Mouse (Mus musculus): ENCODE data around the gene Dnajc11.

The Dnajc11 gene

GRCm38 (mm10) chr4:151986650-151987049, 53.2 kb downstream of the Dnajc11 start:
- DNase-seq, result no peak

- DNase-seq, result no peak
Observed at GRCm38 (mm10) chr4:151988014-151988341, 54.5 kb downstream of the Dnajc11 start.

DNA sequence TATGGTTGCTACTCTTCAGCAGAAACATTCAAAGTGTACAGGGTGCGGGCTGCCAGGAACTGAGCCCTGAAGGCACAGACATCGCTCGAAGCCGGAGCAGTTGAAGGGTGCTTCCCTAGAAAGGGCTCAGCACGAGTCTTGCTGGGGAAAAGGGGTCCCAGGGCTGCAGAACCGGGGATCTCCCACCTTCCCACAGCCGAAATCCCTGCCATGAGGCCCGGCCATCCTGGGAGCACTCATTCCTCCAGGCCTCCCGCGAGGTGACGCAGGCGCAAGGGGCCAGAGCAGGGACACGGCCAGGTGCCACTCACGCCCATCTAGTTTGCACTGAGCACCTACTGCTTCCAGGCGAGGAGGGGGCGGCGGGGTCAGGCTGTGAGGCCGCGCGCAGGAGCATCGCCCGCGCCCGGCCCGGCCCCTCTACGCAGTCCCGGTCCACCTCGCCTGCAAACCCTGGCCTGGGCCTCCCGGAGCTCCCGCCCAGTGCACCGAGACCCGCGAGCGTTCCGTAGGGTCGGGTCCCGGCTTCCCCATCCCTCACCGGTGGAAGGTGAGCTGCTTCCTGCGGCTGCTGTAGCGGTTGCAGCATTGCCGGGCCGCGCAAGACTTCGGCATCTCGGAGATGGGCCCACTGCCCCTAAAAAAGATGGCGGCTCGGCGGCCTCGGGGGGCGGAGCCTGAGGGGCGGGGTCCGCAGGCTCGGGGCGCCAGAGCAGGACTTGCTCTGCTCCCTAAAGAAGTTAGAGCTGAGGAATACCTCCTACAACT, 55.0 kb downstream of the Dnajc11 start, which contains the start of gene Thap3:
TSS of gene Thap3 (minus strand) at position 656 of the 768 bp plus-strand sequence.
- peak; percentile 84 to 86 for DNase-seq

DNA sequence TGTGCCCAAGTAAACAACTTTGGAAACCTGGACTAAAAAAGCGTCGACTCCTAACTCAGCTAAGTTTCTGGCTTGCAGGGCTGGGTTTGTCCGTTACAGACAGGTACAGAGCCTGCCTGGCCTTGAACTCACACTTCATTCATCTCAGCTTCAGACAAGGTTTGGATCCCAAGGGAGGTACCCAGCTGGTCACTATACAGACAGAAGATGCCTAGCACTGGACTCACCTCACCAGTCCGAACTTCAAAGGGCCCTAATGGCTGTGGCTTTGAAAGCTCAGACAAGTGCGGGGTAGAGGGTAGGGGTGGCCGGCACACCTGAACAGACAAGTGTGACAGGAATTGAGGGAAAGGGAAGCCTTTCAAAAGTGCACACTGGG, 55.6 kb downstream of the Dnajc11 start:
- no peak for DNase-seq

GRCm38 (mm10) chr4:151992091-151992490, 58.6 kb downstream of the Dnajc11 start:
- DNase-seq, result no peak

DNA sequence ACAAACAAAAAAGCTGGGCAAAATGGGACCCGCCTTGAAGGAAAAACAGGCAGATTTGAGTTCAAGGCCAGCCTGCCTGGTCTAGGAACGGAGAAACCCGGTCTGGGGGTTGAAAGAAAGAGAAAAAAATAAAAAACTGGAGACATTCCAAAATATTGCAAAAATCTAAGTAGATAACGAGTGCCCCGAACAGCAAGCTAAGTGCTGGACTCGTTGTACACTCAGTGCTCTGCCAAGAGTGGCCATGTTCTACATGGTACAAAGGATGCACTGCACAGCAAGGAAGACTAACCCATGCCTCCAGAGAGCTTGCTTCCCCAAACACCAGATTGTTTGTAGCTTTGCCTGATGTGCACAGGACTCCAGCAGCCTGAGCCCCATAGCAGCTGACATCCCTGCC, 59.5 kb downstream of the Dnajc11 start:
- no peak for DNase-seq

- DNase-seq, result peak in 1 of 2 experiments; percentile 27
Observed at GRCm38 (mm10) chr4:151994228-151995171, 61.0 kb downstream of the Dnajc11 start.

GRCm38 (mm10) chr4:151995371-151996172, 62.1 kb downstream of the Dnajc11 start:
- peak in 1 of 2 experiments; percentile 14 for DNase-seq

GRCm38 (mm10) chr4:151996173-151996950, 62.9 kb downstream of the Dnajc11 start, which contains the start of gene Phf13:
Phf13 (minus strand) TSS chr4:151996258.
- peak; percentile 99 for DNase-seq

DNA sequence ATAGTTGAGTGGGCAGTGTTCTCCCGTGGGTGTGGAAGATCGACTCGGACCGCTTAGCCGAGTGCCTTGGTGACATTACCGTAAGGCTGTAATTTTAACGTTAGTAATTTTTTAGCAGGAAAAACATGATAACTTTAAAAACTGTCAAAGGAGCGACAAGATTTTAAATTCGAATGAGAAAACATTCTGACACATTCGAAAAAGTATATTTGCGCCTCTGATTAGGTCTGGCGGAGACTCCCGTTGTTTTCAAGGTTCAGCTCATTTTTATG, 63.4 kb downstream of the Dnajc11 start:
- DNase-seq, result no peak

- no peak for DNase-seq
Observed at GRCm38 (mm10) chr4:151997701-151998100, 64.2 kb downstream of the Dnajc11 start.

- DNase-seq, result no peak
Observed at GRCm38 (mm10) chr4:151999481-151999880, 66.0 kb downstream of the Dnajc11 start.

- peak; percentile 81 to 89 for DNase-seq
Observed at GRCm38 (mm10) chr4:152000906-152001305, 67.4 kb downstream of the Dnajc11 start.

GRCm38 (mm10) chr4:152001335-152001734, 67.8 kb downstream of the Dnajc11 start:
- DNase-seq, result no peak

DNA sequence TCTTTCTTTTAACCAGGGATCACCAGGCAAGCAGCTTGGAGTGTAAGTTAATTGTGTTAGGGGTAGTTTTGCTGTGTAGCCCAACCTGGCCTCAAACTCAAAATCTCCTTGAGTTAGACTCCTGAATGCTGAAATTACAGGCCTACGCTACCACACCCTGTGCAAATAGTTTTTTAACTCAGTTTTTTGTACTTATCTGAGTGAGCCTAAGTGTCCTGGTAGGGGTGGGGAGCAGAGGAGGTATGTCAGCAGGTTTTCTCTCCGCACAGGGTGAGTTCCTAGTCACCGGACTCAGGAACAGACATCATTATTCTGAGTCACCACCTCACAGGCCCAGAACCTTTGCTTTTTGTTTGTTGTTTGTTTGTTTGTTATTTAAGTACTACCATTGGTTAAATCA, 68.6 kb downstream of the Dnajc11 start:
- DNase-seq, result no peak

GRCm38 (mm10) chr4:152006137-152006536, 72.6 kb downstream of the Dnajc11 start:
- no peak for DNase-seq

- no peak for DNase-seq
Observed at GRCm38 (mm10) chr4:152006812-152007211, 73.3 kb downstream of the Dnajc11 start.

GRCm38 (mm10) chr4:152007481-152008147, 74.1 kb downstream of the Dnajc11 start:
- DNase-seq, result peak; percentile 56 to 72

GRCm38 (mm10) chr4:152008148-152008500, 74.6 kb downstream of the Dnajc11 start:
- DNase-seq, result peak; percentile 38 to 41

DNA sequence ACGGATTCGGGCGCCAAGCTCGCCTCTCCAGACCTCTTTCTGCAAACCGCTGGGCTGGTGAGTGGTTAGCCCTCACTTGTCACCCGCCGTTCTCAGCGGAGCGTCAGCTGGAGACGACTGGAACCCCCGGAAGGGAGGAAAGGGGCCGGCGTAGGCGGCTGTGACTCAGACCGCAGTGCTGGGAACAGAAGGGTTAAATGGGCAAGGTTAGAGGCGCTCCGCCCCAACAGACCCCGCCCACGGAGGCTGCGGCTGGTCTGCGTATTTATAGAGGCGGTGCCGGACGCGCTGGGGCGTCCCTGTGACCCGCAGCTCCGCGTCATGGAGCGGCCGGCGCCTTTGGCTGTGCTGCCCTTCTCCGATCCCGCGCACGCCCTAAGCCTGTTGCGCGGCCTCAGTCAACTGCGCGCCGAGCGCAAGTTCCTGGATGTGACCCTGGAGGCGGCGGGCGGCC, 75.2 kb downstream of the Dnajc11 start, which contains the start of gene Klhl21:
TSS of gene Klhl21 (plus strand) at position 182 of the 454 bp plus-strand sequence.
- peak; percentile 96 to 97 for DNase-seq

All from lung, adult 18-20 months (tissue).